Mouse (Mus musculus) hindbrain, embryonic 14.5 days (tissue): ENCODE data around the gene Fancc. TPM values are rescaled to one million over a fixed set of nuclear protein-coding genes. Genes with fewer than 3 reads are reported as not detected.

Experiments
- ATAC-seq: fragments of 200-750 bp; cut with Nextera tagmentation; 2 replicates; pipeline ENCODE4 v1.8.0; 2017; ENCODE audit warnings: moderate number of reproducible peaks, mild to moderate bottlenecking, moderate TSS enrichment, moderate library complexity; ENCODE audit not compliant: low FRiP score
- DNase-seq: peaks from one replicate; pipeline ENCODE4 v3.0.0-alpha.2; 2015; ENCODE audit warnings: low spot score
- H3K27ac ChIP-seq: fragments of 300-500 bp; sonication (generic); 2 replicates; pipeline ENCODE4 v1.5.1; 2014; ENCODE audit warnings: mild to moderate bottlenecking, moderate library complexity
- H3K27me3 ChIP-seq: fragments of 300-500 bp; sonication (generic); 2 replicates; pipeline ENCODE4 v1.6.1; 2014; ENCODE audit warnings: mild to moderate bottlenecking, low read length, mixed read lengths; ENCODE audit not compliant: control insufficient read depth, insufficient read depth
- H3K36me3 ChIP-seq: fragments of 300-500 bp; sonication (generic); replicated peaks from 2 replicates; pipeline ENCODE4 v1.6.1; 2014; ENCODE audit not compliant: control insufficient read depth, insufficient read depth
- H3K4me1 ChIP-seq: fragments of 300-500 bp; sonication (generic); replicated peaks from 2 replicates; pipeline ENCODE4 v1.6.1; 2014; ENCODE audit warnings: antibody characterized with exemption, low read length, mixed read lengths; ENCODE audit not compliant: control insufficient read depth, insufficient read depth
- H3K4me2 ChIP-seq: fragments of 300-500 bp; sonication (generic); replicated peaks from 2 replicates; pipeline ENCODE4 v1.6.1; 2014; ENCODE audit warnings: mild to moderate bottlenecking, moderate library complexity
- H3K4me3 ChIP-seq: fragments of 300-500 bp; sonication (generic); replicated peaks from 2 replicates; pipeline ENCODE4 v1.5.1; 2014; ENCODE audit warnings: mild to moderate bottlenecking, low read length
- H3K9ac ChIP-seq: fragments of 300-500 bp; sonication (generic); 2 replicates; pipeline ENCODE4 v1.6.1; 2014
- H3K9me3 ChIP-seq: fragments of 300-500 bp; sonication (generic); 2 replicates; pipeline ENCODE4 v1.6.1; 2016; ENCODE audit warnings: low read length; ENCODE audit not compliant: control insufficient read depth
- WGBS: fragments of 180-500 bp; shearing (Covaris S2); extraction: QIAGEN DNeasy Blood & Tissue Kit; methylation state at CpG from one replicate; pipeline ENCODE4 v1.1.7; 2014; 5-methylcytosine and 5-hydroxymethylcytosine counted together
- polyA plus RNA-seq: library from polyadenylated mRNA; unstranded; fragments of >200 nt; fragmentation: Nextera tagmentation; extraction: Ambion mirVana; gene quantifications from 2 replicates; pipeline ENCODE4 v1.2.1, GENCODE M21; 2014

The Fancc gene
- polyA plus RNA-seq, 1 experiment from 2014 or later = 15.9 TPM

DNA sequence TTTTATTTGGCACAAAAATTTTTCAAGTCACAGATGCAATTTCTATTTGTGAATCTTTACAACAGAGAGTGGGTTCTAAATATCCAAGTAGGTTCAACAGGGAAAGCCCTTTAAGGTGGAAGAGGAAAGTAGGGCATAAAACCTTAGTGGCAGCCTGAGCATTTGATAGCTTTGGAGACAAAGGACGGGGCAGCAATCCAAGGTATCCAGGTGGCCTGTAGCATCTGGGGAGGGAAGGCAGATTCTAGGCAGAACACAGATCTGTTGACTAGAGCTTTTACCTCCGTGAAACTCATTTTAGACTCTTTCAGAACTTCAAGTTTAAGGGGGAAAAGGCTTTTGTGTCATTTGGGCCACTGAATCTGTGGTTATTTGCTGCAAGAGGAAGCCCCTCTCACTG is 111.8 kb downstream of the Fancc start:
- no peak overlapping the region for H3K4me3 ChIP-seq
- H3K27me3 ChIP-seq = no peaks in the 10 kb centered on the region
- ATAC-seq = no peak
- no peak overlapping the region for H3K4me2 ChIP-seq
- no peaks in the 10 kb centered on the region for H3K36me3 ChIP-seq
- no peak overlapping the region for H3K27ac ChIP-seq
- WGBS = 88% methylated on average over 2 of the region's 2 CpGs
- H3K9me3 ChIP-seq = no peaks in the 10 kb centered on the region
- no peak overlapping the region for H3K9ac ChIP-seq
- DNase-seq = no peak
- H3K4me1 ChIP-seq = no peaks in the 10 kb centered on the region

GRCm38 (mm10) chr13:63384775-63385174 is 112.3 kb downstream of the Fancc start:
- Histone ChIP-seq H3K9me3 (no peaks in the 10 kb centered on the region), H3K4me1 (no peaks in the 10 kb centered on the region), H3K27me3 (no peaks in the 10 kb centered on the region), H3K4me2 (no peak overlapping the region), H3K9ac (no peak overlapping the region), H3K36me3 (no peaks in the 10 kb centered on the region), H3K4me3 (no peak overlapping the region), H3K27ac (no peak overlapping the region)
- DNase-seq = no peak
- WGBS = 89% methylated on average over 3 of the region's 3 CpGs
- no peak for ATAC-seq

DNA sequence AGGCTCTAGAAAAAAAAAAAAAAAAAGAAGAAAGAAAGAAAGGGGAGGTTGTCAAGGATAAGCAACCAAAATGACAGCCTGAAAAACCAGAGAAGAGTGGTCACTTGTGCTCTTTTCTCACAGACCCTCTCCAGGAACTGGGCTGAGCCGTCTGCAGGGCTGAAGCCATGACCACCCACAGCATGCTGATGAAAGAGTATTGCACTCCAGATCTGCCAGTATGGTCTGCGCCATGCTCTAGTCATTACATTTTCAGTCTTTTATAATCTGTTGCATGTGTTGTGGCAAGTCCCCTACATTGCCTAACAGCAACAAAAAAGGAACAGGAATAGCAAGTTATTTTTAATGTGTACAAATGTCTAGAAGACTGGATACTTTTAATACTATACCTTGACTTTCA is 114.9 kb downstream of the Fancc start:
- DNase-seq = no peak
- WGBS = 72% methylated on average over 2 of the region's 2 CpGs
- Histone ChIP-seq H3K4me2 (no peak overlapping the region), H3K27me3 (no peaks in the 10 kb centered on the region), H3K36me3 (no peaks in the 10 kb centered on the region), H3K4me3 (no peak overlapping the region), H3K9me3 (no peaks in the 10 kb centered on the region), H3K4me1 (no peaks in the 10 kb centered on the region), H3K27ac (no peak overlapping the region), H3K9ac (no peak overlapping the region)
- no peak for ATAC-seq

GRCm38 (mm10) chr13:63373460-63374166 is 123.5 kb downstream of the Fancc start:
- Histone ChIP-seq H3K4me1 (no peaks in the 10 kb centered on the region), H3K27ac (no peak overlapping the region), H3K27me3 (no peaks in the 10 kb centered on the region), H3K4me2 (no peak overlapping the region), H3K9me3 (no peaks in the 10 kb centered on the region), H3K9ac (no peak overlapping the region), H3K4me3 (no peak overlapping the region), H3K36me3 (no peaks in the 10 kb centered on the region)
- WGBS = 92% methylated on average over 7 of the region's 7 CpGs
- DNase-seq = no peak
- ATAC-seq = no peak

DNA sequence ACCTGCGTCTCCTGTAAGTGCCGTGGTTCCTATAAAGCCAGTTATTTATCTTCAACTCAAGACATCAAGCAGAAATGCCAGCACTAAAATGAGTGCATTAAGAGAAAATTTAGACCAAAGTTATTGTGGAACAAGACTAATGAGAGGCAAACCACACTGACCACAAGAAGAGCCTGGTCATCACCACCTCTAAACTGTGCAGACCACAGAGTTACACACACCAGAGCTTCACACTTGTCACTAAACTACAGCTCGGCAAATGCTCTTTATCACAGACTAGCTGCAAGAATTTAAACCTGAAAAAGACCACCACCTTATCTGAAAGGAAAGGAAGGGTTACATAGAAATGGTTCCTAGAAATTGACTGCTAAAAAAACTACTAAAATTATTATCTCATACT is 135.3 kb downstream of the Fancc start:
- no peak overlapping the region for H3K4me2 ChIP-seq
- no peaks in the 10 kb centered on the region for H3K36me3 ChIP-seq
- H3K27me3 ChIP-seq = no peaks in the 10 kb centered on the region
- DNase-seq (no peak), ATAC-seq (no peak)
- no peak overlapping the region for H3K27ac ChIP-seq
- 92% methylated on average over 3 of the region's 3 CpGs for WGBS
- H3K9me3 ChIP-seq = no peaks in the 10 kb centered on the region
- H3K9ac ChIP-seq = no peak overlapping the region
- H3K4me3 ChIP-seq = no peak overlapping the region
- H3K4me1 ChIP-seq = no peaks in the 10 kb centered on the region

- Histone ChIP-seq H3K9me3 (no peaks in the 10 kb centered on the region), H3K27ac (no peak overlapping the region), H3K36me3 (no peaks in the 10 kb centered on the region), H3K4me3 (no peak overlapping the region), H3K4me2 (no peak overlapping the region), H3K9ac (no peak overlapping the region), H3K27me3 (no peaks in the 10 kb centered on the region), H3K4me1 (no peaks in the 10 kb centered on the region)
- WGBS = 92% methylated on average over 4 of the region's 4 CpGs
- DNase-seq (no peak), ATAC-seq (no peak)
Measured at GRCm38 (mm10) chr13:63360111-63360885, 136.8 kb downstream of the Fancc start.

- Histone ChIP-seq H3K36me3 (no peaks in the 10 kb centered on the region), H3K4me2 (no peak overlapping the region), H3K9me3 (no peaks in the 10 kb centered on the region), H3K27me3 (no peaks in the 10 kb centered on the region), H3K9ac (no peak overlapping the region), H3K4me3 (no peak overlapping the region), H3K4me1 (no peaks in the 10 kb centered on the region), H3K27ac (no peak overlapping the region)
- DNase-seq (no peak), ATAC-seq (no peak)
- 87% methylated on average over 4 of the region's 4 CpGs for WGBS
Measured at GRCm38 (mm10) chr13:63359393-63359792, 137.7 kb downstream of the Fancc start.

DNA sequence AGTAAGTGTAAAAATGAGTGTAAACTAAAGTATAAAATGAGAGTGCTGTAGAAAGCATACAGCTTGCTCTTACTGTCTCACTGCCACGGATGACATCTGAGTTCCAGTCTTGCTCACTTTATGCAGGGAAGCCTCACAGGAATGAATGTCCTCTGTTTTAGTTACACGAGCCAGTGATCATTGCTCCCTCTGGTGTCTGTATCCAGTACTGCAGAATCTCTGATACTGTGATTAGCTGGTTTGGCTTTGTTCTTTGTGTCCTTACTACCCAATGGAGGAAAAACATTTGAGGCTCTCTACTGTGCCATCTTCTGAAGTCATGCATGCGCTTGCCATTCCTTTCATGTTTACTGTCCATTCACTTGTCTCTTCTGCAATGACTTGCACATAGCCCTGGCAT is 140.5 kb downstream of the Fancc start:
- Histone ChIP-seq H3K27me3 (no peaks in the 10 kb centered on the region), H3K4me3 (no peak overlapping the region), H3K27ac (no peak overlapping the region), H3K9me3 (no peaks in the 10 kb centered on the region), H3K4me2 (no peak overlapping the region), H3K36me3 (no peaks in the 10 kb centered on the region), H3K4me1 (no peaks in the 10 kb centered on the region), H3K9ac (no peak overlapping the region)
- DNase-seq (peak; percentile 84), ATAC-seq (no peak; the same call in 1 of the 2 replicates)
- 34% methylated on average over 3 of the region's 3 CpGs for WGBS

DNA sequence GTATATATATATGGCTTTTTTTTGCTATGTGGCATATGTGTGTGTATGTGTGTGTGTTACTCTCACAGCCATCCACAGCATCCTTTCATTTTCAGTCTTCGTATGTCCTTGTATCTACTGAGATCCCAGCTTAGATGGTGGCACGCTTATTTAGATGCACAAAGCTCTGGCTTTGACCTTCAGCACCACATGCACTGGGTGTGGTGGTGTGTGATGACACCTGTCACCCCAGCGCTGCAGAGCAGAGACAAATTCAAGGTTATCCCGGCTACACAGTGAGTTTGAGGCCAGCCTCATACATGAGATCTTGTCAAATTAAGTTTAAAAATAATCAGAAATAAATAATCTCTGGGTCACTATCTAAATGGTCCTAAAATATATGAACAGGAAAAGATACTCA is 141.0 kb downstream of the Fancc start:
- H3K4me3 ChIP-seq = no peak overlapping the region
- H3K9me3 ChIP-seq = no peaks in the 10 kb centered on the region
- H3K27ac ChIP-seq = no peak overlapping the region
- ATAC-seq (no peak), DNase-seq (no peak)
- H3K36me3 ChIP-seq = no peaks in the 10 kb centered on the region
- H3K4me2 ChIP-seq = no peak overlapping the region
- no peaks in the 10 kb centered on the region for H3K27me3 ChIP-seq
- no peak overlapping the region for H3K9ac ChIP-seq
- WGBS = 98% methylated on average over 4 of the region's 4 CpGs
- H3K4me1 ChIP-seq = no peaks in the 10 kb centered on the region
